Mouse (Mus musculus) frontal cortex, postnatal 10 days (tissue): Measurements from ENCODE around the gene Tspan18.

ENCODE experiments used
- DNase-seq, 2 experiments: peaks; one replicate each; pipeline ENCODE4 v3.0.0; 2022; ENCODE audit warnings: low spot score in 2 of 2, mixed read lengths in 1 of 2

Gene Tspan18

DNA sequence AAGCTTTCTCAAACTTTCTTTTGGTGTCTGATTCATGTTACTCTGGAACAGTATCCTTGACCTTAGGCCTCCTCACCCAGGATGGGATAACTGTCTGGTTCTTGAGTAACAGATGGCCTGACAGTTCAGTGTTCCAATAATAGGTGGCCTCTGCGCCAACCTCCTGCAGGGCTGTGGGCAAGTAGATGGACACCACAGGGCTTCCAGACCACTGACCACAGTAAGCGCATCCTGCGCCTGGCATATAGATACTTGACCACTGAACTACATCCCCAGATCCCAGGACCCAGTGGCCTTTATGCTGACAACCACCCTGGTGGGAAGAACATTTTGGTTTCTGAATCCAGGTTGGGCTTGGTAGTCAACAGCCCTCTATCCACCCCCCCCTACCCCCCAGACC, 114.7 kb downstream of the Tspan18 start:
- no peak for DNase-seq

DNA sequence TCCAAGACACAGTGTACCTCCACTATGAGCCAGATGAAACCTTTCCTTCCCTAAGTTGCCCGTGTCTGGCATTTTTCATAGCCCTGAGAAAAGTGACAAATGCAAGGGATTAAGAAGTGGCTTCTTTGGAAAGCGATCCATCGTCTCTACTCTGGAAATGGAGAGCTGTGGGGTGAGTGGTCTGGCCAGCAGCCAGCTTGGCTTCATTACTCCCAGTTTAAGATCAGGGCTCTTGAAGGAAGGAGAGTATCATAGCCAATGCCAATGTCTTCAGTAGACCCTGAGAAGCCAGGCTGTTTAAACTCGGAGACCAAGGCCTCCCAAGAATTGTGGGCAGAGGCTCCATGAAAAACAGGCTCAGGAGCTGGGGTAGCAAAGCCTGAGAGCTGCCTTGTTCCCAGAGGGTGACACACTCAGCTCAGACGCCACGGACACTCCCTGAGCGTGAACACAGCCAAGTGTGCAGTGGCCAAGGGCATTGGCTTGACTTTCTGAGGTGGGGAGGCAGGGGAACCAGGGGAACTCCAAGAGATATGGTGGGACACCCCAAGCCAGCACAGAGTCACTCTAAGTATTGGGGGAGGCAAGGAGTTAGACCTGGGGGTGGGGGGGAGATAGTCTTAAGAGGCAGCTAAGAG, 115.8 kb downstream of the Tspan18 start:
- DNase-seq: no peak

DNA sequence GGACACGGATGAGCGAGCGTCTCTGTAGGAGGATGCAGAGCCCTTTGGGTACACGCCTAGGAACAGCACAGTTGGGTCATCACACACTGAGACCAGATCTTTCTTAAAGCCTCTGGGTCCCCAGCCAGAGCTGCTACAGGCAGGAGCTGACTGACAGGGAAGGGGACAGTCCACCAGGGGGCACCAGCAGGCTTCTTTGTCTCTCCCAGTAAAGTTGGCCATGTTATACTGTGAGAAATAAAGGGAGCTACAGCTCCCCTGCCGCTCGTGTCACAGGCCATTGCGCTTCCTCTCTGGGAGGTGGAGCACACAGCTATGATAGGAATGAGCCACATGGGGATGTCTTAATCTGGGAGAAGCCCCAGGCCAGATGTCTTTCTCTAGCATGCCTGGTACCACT, 117.3 kb downstream of the Tspan18 start:
- DNase-seq: peak; percentile 65 to 85

DNA sequence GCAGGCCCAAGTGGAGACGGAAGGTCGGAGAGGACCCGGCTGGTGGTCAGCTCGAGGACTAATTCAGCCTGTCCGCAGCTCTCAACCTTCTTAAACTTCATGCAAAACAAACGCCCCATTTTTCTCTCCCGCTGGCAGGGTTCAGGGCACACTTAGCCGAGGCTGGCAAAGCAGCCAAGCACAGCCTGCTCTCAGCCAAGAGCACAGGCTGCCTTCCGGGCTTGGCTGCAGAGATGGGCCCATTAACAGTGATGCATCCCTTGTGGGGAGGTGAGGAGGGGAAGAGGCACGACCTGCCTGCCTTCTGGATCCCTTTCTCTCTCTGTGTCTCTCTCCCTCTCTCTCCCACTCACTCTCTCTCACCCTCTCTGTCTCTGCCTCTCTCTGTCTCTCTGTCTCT, 118.5 kb downstream of the Tspan18 start:
- DNase-seq: no peak

DNA sequence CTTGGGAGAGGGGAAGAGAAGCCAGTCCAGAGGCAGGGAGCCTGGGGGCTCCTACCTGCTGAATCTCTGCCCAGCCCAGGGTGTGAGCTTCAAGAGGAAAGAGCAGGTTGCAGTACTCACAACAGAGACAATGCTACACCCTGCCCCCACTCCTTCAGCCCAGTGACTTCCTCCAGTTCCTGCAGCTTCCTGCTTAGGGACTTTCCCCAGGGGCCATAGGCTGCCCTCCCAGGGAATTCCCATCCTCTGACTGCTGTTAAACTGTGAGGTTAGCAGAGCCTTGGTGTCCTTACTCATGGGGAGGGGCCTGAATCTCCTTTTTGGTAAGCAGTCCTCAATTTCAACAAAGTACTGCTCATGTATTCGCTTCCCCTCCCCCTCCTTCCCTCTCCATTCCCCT, 120.1 kb downstream of the Tspan18 start:
- no peak for DNase-seq

DNA sequence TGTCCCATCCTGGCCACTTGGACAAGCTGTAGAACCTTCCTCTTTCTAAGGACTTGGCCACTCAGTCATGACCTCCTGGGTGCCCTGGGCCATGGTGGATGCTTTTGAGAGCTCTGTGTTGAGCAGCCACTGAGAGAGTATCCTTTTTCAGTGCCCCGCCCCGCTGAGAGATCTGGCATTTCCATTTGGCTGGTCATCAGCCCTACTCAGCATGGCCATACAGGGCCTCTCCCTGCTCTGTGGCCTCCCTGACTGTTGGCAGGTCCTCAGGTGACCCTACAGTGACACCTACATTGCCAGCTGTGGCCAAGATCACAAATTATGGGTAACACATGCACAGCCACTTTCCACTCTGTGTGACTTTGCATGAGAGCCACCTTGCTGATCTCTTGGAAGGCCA, 121.4 kb downstream of the Tspan18 start:
- DNase-seq: no peak

DNA sequence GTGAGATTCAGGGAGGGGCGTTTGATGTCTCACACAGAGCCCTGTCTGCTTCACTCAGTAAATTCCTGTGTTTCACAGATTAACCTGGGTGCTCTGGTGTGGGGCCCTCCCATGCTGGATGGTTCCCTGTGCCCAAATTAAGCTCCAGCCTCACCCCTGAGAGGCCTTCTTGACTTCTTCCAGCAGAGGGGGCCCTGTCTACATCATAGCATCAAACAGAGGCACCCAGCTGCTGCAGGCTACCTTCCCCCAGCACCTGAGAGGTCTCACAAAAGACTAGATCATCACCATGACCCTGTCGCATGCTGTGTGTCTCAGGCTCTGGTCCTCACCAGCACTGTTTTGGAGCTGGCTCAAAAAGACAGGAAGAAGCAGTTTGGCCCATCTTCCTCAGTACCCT, 121.9 kb downstream of the Tspan18 start:
- DNase-seq: no peak

DNA sequence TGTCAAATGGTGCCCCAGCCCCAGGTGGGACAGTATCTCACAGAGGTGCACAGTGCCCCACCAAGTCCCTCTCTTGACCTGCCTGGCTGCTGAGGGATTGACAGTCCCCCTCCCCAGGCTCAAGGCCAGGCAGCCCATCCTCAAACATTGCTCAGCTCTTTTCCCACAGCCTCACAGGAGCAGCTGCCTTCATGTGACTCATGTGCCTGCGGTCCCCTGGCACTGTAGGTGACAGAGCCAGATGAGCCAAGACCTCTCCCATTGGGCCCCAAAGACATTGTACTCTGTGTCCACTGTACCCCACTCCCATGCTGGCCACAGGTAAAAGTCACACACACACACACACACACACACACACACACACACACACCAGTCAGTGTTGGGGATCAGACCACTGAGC, 128.2 kb downstream of the Tspan18 start:
- DNase-seq: no peak

DNA sequence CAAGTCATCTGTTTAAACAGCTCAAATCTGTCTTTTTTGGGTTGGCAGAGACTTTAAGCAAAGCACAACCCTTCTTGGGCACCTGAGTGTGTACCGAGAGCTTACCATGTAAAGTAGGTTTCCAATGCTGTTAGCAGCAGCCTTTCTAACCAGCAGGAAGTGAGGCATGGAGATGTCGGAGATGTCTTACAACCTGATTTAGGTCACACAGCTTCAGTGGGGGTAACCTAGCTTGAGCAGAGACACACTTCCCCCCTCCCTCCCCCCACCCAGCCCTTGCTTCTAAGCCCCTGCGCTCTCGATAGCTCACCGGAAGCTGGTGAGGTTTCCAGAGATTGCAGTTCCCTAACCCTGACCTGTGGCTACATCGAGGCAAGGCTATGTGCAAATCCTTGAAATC, 129.7 kb downstream of the Tspan18 start:
- DNase-seq: no peak

DNA sequence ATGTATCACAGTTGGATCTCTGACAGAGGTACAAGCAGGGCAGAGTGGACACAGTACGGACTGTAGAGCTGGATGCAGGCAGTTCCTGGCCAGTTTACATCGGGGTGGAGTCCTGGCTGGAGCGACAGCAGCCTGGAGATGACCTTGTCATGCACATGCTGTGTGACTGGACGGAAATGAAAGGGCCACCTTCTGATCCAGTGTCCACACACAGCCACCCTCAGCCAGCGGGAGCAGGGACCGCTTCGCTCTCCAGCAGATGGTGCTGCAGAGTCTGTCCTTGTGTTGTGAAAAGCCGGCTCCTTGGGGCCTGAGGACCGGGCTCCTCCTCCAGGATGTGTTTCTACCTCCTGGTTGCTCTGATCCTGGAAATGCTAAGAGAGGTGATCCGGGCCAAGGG, 130.6 kb downstream of the Tspan18 start:
- peak in 1 of 2 experiments; percentile 61 for DNase-seq

DNA sequence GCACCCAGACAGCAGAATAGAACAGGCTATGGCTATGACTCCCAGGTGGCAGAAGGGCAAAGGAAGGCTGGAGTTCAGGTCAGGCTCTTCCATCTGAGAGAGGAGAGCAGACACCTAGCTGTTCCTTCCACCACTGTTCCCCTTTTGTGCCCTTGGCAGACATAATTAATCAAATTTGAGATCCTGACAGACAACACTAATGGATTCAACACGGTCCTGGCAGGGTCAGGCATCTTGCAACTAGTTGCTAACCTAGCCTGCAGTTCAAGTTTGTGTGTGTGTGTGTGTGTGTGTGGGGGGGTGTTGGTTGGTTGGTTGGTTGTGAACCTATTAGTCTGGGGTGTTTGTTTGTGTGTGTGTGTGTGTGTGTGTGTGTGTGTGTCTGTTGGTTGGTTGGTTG, 131.5 kb downstream of the Tspan18 start:
- DNase-seq: no peak

DNA sequence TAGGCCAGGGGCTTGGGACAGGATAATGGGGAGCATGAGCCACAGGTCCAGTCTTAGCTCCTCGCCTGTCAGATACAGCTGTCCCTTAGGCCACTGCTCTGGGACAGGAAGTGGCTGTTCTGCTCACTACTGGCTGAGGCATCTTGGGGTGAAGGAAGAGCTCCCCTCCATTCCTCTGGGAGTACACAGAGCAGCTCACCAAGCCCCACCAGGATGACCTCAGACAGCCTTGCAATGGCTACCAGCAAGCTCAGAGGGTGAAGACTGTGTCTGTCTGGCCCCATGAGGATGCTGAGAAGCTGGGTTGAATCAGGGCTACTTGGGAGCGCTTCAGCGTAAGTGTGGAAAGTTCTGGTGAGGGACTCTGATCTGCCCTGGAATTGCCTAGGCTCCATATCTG, 132.3 kb downstream of the Tspan18 start:
- no peak for DNase-seq

DNA sequence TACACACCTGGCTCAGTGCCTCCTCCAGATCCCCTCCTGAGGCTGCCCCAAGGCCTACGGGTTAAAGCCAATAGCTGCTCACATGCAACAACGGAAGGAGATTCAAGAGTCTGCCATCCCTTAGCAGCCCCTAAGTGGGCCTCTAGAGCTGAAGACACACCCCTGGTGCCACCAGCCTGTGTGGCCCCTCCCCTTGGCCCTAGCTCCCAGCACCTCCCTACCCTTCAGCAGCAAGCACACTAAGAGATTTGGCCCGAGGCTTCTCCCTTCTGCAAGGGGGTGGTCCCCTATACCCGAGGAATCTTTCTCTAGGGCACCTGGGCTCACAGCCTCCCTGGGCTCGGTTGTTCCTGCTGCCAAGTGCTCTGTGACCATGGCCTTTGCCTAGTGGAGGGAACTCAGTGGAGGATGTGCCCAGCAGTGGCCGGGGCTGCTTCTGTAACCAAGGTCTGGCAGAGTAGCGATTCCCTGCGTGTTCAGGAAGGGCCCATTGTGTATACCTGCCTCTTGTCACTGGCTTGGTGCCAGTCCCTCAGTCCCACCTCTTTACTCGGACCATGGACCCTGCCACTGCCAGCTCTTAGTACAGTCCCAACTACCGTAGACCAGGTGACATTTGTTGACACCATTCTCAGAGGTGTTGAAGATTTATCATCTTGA, 133.5 kb downstream of the Tspan18 start:
- DNase-seq: no peak

DNA sequence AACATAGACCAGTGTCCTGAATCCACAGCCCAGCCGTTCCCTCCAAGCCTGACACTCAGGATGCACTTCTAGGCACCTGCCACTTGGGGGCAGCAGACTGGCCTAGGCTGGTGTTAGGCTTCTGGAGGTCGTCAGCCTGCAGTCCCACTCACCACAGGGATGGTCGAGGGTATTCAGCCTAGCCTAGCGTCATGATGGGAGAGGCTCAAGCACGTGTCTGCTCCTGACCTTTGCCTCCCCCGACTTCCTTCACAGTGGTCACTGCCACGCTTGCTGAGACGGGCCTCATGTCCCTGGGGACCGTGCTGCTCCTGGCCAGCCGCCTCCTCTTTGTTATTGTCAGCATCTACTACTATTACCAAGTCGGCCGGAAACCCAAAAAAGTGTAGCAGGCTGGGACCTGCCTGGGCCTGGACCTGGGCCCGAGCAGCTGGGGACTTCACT, 134.8 kb downstream of the Tspan18 start:
- no peak for DNase-seq

DNA sequence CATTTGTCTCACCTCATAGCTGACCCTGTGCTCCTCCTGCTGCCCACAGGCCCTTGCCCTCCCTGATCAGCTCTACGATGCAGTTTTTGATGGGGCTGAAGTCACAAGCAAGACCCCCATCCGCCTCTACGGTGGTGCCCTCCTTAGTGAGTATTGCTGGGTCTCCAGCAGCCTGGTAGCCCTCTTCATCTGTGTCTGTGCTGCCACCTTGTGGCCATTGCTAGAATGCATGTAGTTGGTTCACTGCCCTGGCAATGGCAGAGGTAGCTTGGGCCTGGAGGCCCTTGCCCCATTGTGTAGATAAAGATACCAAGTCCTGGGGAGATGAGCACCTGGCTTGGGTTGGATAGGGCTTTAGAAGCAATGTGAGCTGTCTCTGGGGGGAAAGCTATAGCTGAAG, 135.5 kb downstream of the Tspan18 start:
- peak; percentile 70 to 91 for DNase-seq

DNA sequence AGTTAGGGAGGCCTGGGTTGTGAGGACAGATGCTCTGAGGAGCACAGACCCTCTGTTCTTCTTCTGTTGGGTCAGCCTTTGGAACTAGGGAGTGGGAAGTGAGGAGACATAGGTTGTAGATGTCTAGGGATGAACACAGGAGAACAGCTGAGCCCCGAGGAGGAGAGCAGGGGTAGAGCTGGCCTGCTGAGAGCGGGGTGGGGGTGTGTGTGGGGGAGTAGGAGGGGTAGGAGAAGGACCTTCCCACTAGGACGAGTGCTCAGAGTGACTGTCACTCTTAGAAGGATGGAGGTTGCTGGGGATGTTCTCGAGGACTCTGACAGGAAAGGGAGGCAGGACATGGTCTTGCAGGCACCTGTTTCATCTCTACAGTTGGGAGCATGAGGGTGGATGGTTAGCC, 140.5 kb downstream of the Tspan18 start:
- no peak for DNase-seq

DNA sequence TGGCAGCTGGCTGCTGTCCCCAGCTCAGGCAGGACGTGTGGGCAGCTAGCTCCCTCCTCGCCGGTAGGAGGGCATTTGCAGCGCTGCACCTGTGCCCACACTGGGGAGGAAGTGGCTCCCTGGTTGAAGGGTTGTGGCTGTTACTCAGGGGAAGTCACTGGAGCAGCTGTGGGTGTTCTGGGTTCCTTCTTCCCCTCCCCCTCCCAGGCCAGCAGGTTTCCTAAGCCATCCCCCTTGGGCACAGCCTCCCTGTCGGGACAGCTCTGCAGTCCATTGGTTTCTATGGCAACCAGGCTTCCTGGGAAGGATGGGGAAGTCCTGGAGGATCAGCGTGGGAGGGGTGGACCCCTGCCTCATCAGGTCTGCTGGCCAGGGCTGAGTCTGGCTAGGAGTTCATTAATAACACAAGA, 141.6 kb downstream of the Tspan18 start:
- no peak for DNase-seq

DNA sequence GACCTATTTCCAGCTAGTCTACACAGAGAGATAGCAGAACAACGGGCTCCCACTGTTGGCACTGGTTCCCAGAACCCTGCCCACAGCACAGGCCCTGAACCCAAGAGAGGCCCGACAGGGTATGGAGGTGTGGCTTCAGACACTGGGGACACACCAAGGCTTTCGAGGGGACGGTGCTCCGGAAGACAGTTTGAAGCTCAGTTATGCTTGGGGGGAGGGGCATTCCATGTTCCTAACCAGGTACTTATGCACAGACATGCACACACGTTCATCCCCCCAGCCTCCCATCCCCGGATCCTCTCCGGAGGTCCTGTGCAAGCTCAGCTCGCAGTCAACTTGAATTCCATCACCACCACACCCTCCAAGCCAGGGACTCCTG, 142.1 kb downstream of the Tspan18 start:
- no peak for DNase-seq

DNA sequence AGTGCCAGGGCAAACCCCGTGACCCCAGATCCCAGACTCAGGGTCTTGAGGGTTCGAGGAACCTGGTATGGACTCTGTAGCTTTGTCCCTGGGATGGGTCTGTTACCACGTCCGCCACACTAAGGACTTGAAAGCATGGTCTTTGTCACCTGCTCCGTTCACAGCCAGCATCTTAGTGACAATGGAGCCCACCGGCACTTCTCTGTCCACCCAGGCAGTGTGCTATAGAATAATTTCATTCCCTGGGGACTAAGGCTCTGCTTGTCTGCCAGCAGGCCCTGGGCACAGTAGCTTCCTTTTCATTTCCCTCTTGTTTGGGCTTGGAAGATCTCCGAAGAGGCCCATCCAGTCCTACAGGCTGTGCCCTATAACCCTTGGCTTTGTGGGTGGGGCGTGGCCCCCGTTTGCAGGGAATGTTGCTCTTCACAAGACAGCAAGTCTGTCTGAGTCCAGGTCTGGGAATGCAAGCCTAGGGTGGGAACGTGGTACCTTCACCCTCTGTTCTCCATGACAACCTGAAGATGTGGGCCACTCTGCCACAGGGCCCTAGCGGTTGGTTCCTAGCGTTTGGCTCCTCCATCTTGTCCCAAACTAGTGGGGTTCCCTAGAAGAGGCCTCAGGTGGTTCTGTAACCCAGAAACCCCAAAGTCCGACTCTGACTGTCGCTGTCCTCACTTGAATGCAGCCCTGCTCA, 142.7 kb downstream of the Tspan18 start:
- DNase-seq: no peak

DNA sequence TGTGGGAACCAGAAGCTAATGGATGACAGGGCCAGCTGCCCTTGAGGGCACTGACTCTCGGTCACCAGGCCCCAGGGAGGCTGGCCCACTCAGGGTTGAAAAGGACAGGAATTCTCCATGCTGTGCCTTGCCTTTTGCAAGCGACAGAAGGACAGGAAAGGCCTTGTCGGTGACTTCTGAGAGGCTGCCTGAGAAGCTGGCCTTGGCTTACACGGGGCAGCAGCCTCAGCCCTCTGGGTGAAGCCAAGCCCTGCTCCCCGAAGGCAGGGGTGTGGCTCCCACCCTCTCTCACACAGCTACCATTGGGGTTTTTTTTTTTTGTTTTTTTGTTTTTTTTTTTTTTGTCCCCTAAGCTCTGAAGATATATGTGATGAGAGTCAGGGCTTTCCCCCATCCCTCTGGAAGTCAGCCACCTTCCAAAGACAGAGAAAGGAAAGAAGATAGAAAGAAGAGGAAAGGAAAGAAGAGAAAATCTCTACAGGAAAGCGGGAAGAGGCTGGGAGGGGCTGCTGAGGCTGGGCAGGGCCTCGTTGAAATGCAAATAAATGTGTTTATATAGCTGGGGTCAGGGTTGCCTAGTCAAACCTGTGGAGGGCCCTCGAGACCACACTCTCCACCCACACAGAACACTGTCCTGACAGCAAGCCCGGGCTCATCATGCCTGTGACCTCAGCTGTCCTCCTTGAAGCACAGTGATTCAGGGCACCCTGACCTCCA, 143.4 kb downstream of the Tspan18 start:
- DNase-seq: no peak

DNA sequence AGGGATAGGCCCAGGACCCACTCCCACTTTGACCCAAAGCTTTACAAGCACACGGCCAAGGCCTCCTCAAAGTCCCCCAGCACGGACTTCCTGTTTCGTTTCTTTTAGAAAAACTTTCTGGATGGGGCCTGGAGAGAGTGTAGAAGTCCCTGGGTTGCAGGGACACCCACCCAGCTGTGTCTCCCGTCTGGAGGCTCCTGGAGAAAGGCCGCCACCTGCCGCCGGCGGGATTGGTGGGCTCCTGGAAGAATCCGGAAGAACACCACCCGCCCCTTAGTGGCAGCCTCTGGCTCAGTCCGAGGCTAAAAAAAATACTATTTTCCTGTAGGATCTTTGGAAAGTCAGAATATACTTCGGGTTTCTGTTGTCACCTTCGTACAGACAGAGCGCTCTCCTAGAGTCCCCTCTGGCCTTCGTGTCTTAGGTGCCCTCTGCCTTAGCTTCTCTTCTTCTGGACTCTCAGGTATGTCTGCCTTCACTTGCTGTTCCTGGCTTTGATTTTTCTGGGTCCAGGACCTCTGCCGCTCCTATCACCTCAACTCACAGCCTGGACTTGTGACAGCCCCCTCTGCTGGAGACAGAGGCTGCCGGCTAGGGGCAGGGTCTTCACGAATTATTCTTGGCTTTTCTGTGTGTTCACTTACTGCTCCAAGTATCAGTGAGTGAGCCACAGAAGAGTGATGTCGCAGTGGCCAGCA, 145.4 kb downstream of the Tspan18 start:
- DNase-seq: no peak
